Mouse (Mus musculus) c-Kit-positive CD71-positive TER-119-negative erythroid progenitor cells, embryonic 14.5 days (primary cell): ENCODE data around the gene Sh3rf1.

Experiments
- DNase-seq: peaks from one replicate; pipeline ENCODE4 v3.0.0-alpha.2; 2013; ENCODE audit warnings: low read depth

Sh3rf1 gene

GRCm38 (mm10) chr8:61426072-61426471, 202.4 kb downstream of the Sh3rf1 start:
- peak; percentile 58 for DNase-seq

GRCm38 (mm10) chr8:61426671-61427070, 203.0 kb downstream of the Sh3rf1 start:
- DNase-seq: no peak

GRCm38 (mm10) chr8:61427916-61428681, 204.4 kb downstream of the Sh3rf1 start:
- DNase-seq: no peak

GRCm38 (mm10) chr8:61428821-61429482, 205.3 kb downstream of the Sh3rf1 start:
- no peak for DNase-seq

GRCm38 (mm10) chr8:61435481-61435880, 211.8 kb downstream of the Sh3rf1 start:
- DNase-seq: no peak

- no peak for DNase-seq
Measured at GRCm38 (mm10) chr8:61436147-61436546, 212.5 kb downstream of the Sh3rf1 start.

GRCm38 (mm10) chr8:61436586-61437304, 213.1 kb downstream of the Sh3rf1 start:
- DNase-seq: no peak

- DNase-seq: no peak
Measured at GRCm38 (mm10) chr8:61437305-61437605, 213.6 kb downstream of the Sh3rf1 start.

- no peak for DNase-seq
Measured at GRCm38 (mm10) chr8:61442988-61443387, 219.3 kb downstream of the Sh3rf1 start.

- DNase-seq: no peak
Measured at GRCm38 (mm10) chr8:61444358-61444757, 220.7 kb downstream of the Sh3rf1 start.
